Mouse (Mus musculus): Measurements from ENCODE around the gene Ppwd1.
A peak's percentile ranks its signal among the peaks of the same experiment; 100 is the strongest.
"Not testable (repeated sequence)": the region's sequence is repeated elsewhere in the genome, so short reads cannot be mapped to it uniquely, and the experiment has no call there.

Gene Ppwd1

DNA sequence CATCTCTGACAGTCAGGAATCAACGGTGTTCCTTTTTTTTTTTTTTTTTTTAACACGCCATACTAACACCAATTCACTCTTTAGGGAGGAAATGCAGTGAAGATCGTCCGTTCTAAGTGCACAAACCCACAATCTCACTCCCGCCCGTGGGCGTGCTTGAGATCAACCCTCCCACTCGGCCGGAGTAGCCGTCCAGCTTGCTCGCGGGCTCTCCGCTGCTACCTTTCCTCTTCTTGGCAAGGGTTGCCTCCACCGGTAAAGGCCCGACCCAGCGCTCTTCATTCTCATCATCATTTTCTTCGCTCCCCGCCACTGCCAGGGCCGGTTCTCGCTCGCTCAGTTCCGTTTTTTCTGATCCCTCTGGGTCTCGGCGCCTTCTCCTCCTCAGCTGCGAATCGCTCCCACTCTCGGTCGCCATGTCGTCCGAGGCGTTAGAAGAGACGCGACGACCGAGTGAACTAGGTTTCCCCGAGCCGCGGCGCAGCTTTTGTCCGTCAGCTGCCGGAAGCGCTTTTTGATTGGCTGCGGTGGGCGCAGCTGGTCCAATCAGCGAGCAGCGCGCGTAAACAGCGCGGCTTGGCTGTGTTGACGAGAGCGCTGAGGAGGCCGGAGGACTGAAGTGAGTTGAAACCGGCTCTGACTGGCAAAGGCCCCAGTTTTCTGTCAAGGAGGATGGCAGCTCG lies at the start of gene Ppwd1, which contains the start of gene Cenpk:
TSS of gene Ppwd1 (minus strand) at position 460 of the 683 bp plus-strand sequence.
TSS of gene Cenpk (plus strand) at position 228 of the 683 bp plus-strand sequence.
- peak; percentile 97 for DNase-seq (ENCODE audit: inconsistent ontology term)

DNA sequence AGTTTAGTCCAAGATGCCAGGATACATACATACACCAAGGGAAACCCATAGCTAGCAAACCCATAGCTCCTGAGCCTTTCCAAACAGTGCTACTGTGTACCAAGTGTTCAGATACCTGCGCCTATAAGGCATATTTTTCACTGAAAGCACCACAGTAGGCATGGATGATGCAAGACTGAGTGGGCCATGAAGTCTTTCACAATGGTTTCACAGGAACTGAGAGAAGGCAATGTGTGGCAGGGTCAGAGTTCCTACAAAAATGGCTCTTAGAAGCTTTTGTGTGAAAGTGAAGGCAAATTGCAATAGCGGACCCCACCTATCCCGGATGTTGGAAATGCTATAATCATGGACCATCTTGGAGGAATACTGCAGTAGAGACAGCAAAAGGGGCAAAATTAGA lies 30.4 kb upstream of the Ppwd1 start:
- no peak for DNase-seq (ENCODE audit: inconsistent ontology term)

DNA sequence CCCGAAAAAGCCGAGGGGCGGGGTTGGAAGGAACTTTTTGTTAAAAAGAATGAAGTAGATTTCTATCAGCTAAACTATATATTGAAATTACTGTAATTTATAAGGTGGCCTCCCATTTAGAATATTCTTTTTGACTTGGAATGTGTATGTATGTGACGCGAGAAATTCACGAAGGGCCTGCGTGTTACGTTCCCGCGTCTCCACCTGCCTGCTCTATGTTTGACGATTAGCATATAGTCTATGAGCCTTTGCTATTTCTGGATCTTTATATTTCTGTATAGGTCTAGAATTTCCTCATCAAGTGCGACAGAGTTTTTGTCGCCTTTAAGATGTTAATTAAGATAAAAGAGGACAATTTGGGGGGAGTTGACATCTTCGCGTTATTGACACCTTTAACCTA lies 538 bp upstream of the Ppwd1 start:
- DNase-seq (ENCODE audit: inconsistent ontology term) = no peak

GRCm38 (mm10) chr13:104227478-104227877 lies 1.2 kb downstream of the Ppwd1 start:
- DNase-seq (ENCODE audit: inconsistent ontology term) = no peak

- no peak for DNase-seq (ENCODE audit: inconsistent ontology term)
Observed at GRCm38 (mm10) chr13:104204313-104204712, 24.3 kb downstream of the Ppwd1 start.

DNA sequence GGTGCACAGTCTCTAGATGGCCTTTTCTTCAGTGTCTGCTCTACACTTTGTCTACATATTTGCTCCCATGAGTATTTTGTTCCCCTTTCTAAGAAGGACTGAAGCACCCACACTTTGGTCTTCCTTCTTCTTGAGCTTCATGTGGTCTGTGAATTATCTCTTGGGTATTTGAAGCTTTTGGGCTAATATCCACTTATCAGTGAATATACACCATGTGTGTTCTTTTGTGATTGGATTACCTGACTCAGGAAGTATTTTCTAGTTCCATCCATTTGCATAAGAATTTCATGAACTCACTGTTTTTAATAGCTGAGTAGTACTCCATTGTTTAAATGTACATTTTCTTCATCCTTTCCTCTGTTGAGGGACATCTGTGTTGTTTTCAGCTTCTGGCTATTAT lies 32.8 kb downstream of the Ppwd1 start:
- DNase-seq (ENCODE audit: inconsistent ontology term) = not testable (repeated sequence)

GRCm38 (mm10) chr13:104187357-104187756 lies 41.3 kb downstream of the Ppwd1 start:
- no peak for DNase-seq (ENCODE audit: inconsistent ontology term)

DNA sequence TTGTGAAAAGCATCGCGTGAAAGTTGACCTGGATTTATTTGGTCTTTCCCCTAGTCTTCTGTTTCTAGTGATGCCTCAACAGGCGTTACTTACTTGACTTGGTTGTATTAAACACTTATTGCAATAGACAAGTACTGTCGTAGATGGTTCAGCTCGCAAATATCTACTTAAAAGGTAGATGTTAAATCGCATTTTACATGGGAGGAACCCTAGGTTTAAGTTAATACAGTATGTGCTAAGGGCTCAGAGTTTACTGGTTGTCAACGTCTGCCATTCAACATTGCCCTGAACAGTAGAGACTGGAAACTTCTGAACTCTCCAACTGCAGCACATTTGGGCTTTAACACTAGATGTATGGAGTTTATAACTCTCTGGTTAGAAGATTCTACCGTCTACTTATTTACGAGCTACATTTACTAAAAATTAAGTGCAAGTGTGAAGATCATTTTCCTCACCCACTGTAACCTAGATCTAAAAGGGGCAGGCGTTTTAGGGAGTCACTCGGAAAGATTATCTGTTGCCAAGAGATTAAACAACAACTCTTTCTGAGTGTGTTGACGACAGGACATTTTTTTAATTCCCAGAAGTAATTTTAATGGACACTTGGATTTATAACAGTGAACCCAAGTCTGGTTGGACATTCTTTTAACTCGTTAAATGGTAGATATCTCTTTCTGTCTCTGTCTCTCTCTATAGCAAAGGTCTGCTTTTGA lies 49.3 kb downstream of the Ppwd1 start:
- DNase-seq (ENCODE audit: inconsistent ontology term) = peak; percentile 27

- peak; percentile 96 for DNase-seq (ENCODE audit: inconsistent ontology term)
Observed at GRCm38 (mm10) chr13:104178650-104179121, 50.0 kb downstream of the Ppwd1 start, which contains the start of gene Trim23. Gene Trim23, plus strand, starts transcription at chr13:104178797.

DNA sequence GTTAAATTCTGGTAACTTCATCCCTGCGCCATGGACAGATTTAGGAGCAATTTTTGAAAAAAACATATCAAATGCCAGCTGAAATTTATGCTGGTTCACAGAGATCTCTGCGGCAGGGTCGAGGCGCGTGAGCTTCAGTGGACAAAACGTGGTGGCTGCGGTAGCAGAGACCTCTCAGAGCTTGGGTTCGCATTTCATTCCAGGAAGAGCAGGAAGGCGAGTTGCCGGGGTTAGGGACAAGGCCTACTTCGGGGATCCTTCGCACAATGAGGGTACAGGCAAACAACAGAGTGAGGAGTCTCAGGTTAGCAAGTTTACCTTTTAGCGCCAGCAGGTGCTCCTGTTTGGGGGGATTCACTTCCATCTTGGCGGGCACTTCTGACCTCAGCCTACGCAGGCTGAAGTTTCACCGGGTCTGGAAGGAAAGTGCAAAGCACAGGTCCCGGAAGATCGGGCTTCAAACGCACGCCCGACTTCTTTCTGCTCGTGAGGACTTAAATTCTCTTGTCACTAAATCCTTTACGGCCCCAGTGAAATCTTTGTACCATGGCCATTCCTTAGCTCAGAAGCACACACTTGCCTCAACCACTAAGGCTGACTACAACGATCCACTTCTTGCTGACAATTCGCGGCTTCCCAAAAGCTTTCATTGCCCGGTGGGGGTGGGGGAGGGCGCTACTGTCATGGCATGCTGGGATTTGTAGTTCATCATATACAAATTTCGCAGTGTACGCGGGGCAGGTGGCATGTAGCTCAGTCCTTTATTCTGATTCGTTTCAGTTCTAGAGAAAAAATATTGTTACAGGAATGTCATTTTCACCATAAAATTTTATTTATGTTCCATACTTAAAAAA lies 50.6 kb downstream of the Ppwd1 start, which contains the start of gene Trappc13:
TSS of gene Trappc13 (minus strand) at position 674 of the 854 bp plus-strand sequence.
- DNase-seq (ENCODE audit: inconsistent ontology term) = peak; percentile 95

DNA sequence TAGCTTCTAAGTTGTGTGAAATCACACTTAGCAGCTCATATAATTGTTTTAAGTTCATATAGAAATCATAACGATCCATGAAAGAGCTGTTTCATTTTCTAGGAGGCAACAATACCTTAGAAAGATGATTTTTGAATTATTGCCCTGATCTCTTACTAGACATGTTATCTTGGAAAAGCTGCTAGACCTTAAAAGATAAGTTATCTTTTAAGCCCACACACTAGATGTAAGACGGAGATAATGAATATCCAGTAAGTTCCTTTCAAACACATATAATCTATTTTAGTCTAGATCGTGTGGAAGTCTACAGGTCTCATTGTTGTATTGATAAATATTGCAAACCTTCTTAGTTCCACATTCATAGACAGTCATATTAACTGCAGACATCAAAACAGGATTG lies 51.8 kb downstream of the Ppwd1 start:
- DNase-seq (ENCODE audit: inconsistent ontology term) = peak; percentile 16

DNA sequence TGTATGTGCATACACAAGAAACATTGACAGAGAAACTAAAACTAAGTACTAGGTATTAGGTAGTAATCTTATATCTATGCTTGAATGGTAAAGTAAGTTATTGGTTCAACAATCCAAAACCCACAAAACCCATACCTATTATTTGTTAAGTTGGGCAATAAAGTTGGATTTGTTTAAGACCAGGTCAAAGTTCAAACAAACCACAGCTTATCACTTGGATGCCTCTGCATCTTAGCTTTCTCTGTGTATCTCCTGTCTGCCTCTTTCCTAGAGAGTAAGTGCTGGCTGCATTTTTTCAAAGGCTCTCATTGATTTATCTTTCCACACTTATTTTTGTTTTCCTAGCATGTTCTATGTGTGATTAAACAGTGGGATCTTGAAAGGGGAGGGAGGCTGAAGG lies 56.1 kb downstream of the Ppwd1 start:
- no peak for DNase-seq (ENCODE audit: inconsistent ontology term)

DNA sequence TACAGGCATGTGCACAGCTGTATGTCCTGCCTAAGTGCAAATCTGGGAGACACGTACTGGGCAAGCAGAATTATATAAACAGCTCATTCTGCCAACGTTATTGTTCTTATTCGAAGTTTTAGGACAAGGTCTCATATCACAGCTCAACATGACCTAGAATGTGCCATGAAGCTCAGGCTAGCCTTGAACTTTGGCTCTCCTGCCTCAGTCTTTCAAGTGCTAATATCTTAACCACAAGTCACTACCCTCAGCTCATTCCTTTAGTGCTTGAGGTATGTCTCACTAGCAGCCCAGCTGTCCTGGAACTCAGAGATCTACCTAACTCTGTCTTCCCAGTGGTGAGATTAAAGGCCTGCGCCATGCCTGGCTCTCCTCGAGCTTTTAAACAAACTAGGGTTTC lies 56.9 kb downstream of the Ppwd1 start:
- DNase-seq (ENCODE audit: inconsistent ontology term) = no peak

- peak; percentile 5 for DNase-seq (ENCODE audit: inconsistent ontology term)
Observed at GRCm38 (mm10) chr13:104155686-104156085, 73.0 kb downstream of the Ppwd1 start.

Measured in Muller cell, postnatal 12 days (primary cell).